Mouse (Mus musculus): ENCODE data around the gene Rhebl1. TPM values are rescaled to one million over a fixed set of nuclear protein-coding genes. Genes with fewer than 3 reads are reported as not detected.

The Rhebl1 gene
- polyA plus RNA-seq, 1 experiment from 2014 or later, result 6.5 TPM

- peak overlapping the region; percentile 96 for H3K9ac ChIP-seq (ENCODE audit: low read depth, low read length)
- H3K4me3 ChIP-seq (ENCODE audit: low read depth, low read length), result peak overlapping the region; percentile 90
- peak overlapping the region; percentile 70 for H3K4me2 ChIP-seq
- no peak for ATAC-seq (replicated peaks; ENCODE audit: insufficient number of reproducible peaks, low FRiP score, low TSS enrichment)
- H3K27me3 ChIP-seq (ENCODE audit: control insufficient read depth, insufficient read depth, low read length), result no peaks in the 10 kb centered on the region
- no peaks in the 10 kb centered on the region for H3K9me3 ChIP-seq (replicated peaks; ENCODE audit: control insufficient read depth, low read length)
- H3K36me3 ChIP-seq (ENCODE audit: control insufficient read depth, insufficient read depth, low read length), result peaks cover 33% of the 10 kb centered on the region
- WGBS (ENCODE audit: insufficient replicate concordance), result 18% methylated on average over 9 of the region's 9 CpGs
- peaks cover 40% of the 10 kb centered on the region for H3K4me1 ChIP-seq (ENCODE audit: control insufficient read depth, insufficient read depth, low read length)
- H3K27ac ChIP-seq (ENCODE audit: low read depth, low read length), result peak overlapping the region; percentile 99
These were observed 62.7 kb downstream of the Rhebl1 start for GRCm38 (mm10) chr15:98831684-98832035.

- H3K4me3 ChIP-seq (ENCODE audit: low read depth, low read length), result peak within 1 kb of the TSS; percentile 90
- ATAC-seq (replicated peaks; ENCODE audit: insufficient number of reproducible peaks, low FRiP score, low TSS enrichment), result peak; percentile 92
- peak within 1 kb of the TSS; percentile 70 for H3K4me2 ChIP-seq
- H3K36me3 ChIP-seq (ENCODE audit: control insufficient read depth, insufficient read depth, low read length), result peaks cover 27% of the 10 kb centered on the region
- H3K9ac ChIP-seq (ENCODE audit: low read depth, low read length), result peak within 1 kb of the TSS; percentile 96
- H3K27me3 ChIP-seq (ENCODE audit: control insufficient read depth, insufficient read depth, low read length), result no peaks in the 10 kb centered on the region
- peaks cover 40% of the 10 kb centered on the region for H3K4me1 ChIP-seq (ENCODE audit: control insufficient read depth, insufficient read depth, low read length)
- H3K9me3 ChIP-seq (replicated peaks; ENCODE audit: control insufficient read depth, low read length), result no peaks in the 10 kb centered on the region
- H3K27ac ChIP-seq (ENCODE audit: low read depth, low read length), result peak within 1 kb of the TSS; percentile 99
- under 1% methylated on average over 61 of the region's 66 CpGs for WGBS (ENCODE audit: insufficient replicate concordance)
These were observed 63.3 kb downstream of the Rhebl1 start, which contains the start of gene Prkag1 for GRCm38 (mm10) chr15:98830736-98831683. Gene Prkag1, minus strand, starts transcription at chr15:98831521.

Other genes with a start within 250 kb of the Rhebl1 start
- 11.2 and 19.6 TPM in 2 replicates for gene Ddx23, start 231.6 kb downstream of the Rhebl1 start, polyA plus RNA-seq (2014; fragmentation: Nextera tagmentation; extraction: Ambion mirVana)
- 1.2 and 1.6 TPM in 2 replicates for gene Rnd1, start 217.1 kb downstream of the Rhebl1 start, polyA plus RNA-seq (2014; fragmentation: Nextera tagmentation; extraction: Ambion mirVana)
- gene Ccdc65, start 186.3 kb downstream of the Rhebl1 start, polyA plus RNA-seq (2014; fragmentation: Nextera tagmentation; extraction: Ambion mirVana), result 0.23 and 0.37 TPM in 2 replicates
- 20.4 and 21.1 TPM in 2 replicates for gene Fkbp11, start 166.3 kb downstream of the Rhebl1 start, polyA plus RNA-seq (2014; fragmentation: Nextera tagmentation; extraction: Ambion mirVana)
- gene Arf3, start 131.3 kb downstream of the Rhebl1 start, polyA plus RNA-seq (2014; fragmentation: Nextera tagmentation; extraction: Ambion mirVana), result 22.8 and 30.7 TPM in 2 replicates
- not detected in 2 replicates for gene Wnt10b, start 116.4 kb downstream of the Rhebl1 start, polyA plus RNA-seq (2014; fragmentation: Nextera tagmentation; extraction: Ambion mirVana)
- gene Wnt1, start 104.7 kb downstream of the Rhebl1 start, polyA plus RNA-seq (2014; fragmentation: Nextera tagmentation; extraction: Ambion mirVana), result not detected in 2 replicates
- 0.11 and 0.25 TPM in 2 replicates for gene Ddn, start 85.0 kb downstream of the Rhebl1 start, polyA plus RNA-seq (2014; fragmentation: Nextera tagmentation; extraction: Ambion mirVana)
- gene Prkag1, start 63.0 kb downstream of the Rhebl1 start, polyA plus RNA-seq (2014; fragmentation: Nextera tagmentation; extraction: Ambion mirVana), result 72.1 and 74.7 TPM in 2 replicates
- 12.7 and 16.1 TPM in 2 replicates for gene Kmt2d, start 23.3 kb downstream of the Rhebl1 start, polyA plus RNA-seq (2014; fragmentation: Nextera tagmentation; extraction: Ambion mirVana)
- 2.5 and 5.0 TPM in 2 replicates for gene Dhh, start 4.0 kb upstream of the Rhebl1 start, polyA plus RNA-seq (2014; fragmentation: Nextera tagmentation; extraction: Ambion mirVana)
- 4.0 and 5.7 TPM in 2 replicates for gene Lmbr1l, start 23.7 kb upstream of the Rhebl1 start, polyA plus RNA-seq (2014; fragmentation: Nextera tagmentation; extraction: Ambion mirVana)
- 1,819 and 1,826 TPM in 2 replicates for gene Tuba1b, start 40.0 kb upstream of the Rhebl1 start, polyA plus RNA-seq (2014; fragmentation: Nextera tagmentation; extraction: Ambion mirVana)
- not detected in 2 replicates for gene Gm49450, start 59.0 kb upstream of the Rhebl1 start, polyA plus RNA-seq (2014; fragmentation: Nextera tagmentation; extraction: Ambion mirVana)
- gene Tuba1a, start 59.2 kb upstream of the Rhebl1 start, polyA plus RNA-seq (2014; fragmentation: Nextera tagmentation; extraction: Ambion mirVana), result 1,237 and 1,376 TPM in 2 replicates
- gene Tuba1c, start 135.4 kb upstream of the Rhebl1 start, polyA plus RNA-seq (2014; fragmentation: Nextera tagmentation; extraction: Ambion mirVana), result 167 and 169 TPM in 2 replicates
- 0.09 and 0.59 TPM in 2 replicates for gene Prph, start 160.6 kb upstream of the Rhebl1 start, polyA plus RNA-seq (2014; fragmentation: Nextera tagmentation; extraction: Ambion mirVana)
- 21.1 and 22.0 TPM in 2 replicates for gene Troap, start 180.0 kb upstream of the Rhebl1 start, polyA plus RNA-seq (2014; fragmentation: Nextera tagmentation; extraction: Ambion mirVana)
- 0.20 and 0.27 TPM in 2 replicates for gene C1ql4, start 193.3 kb upstream of the Rhebl1 start, polyA plus RNA-seq (2014; fragmentation: Nextera tagmentation; extraction: Ambion mirVana)
- gene Dnajc22, start 198.6 kb upstream of the Rhebl1 start, polyA plus RNA-seq (2014; fragmentation: Nextera tagmentation; extraction: Ambion mirVana), result 0.96 and 1.7 TPM in 2 replicates
- 43.5 and 45.2 TPM in 2 replicates for gene Spats2, start 231.4 kb upstream of the Rhebl1 start, polyA plus RNA-seq (2014; fragmentation: Nextera tagmentation; extraction: Ambion mirVana)

All from heart, embryonic 11.5 days (tissue).